Mouse (Mus musculus): ENCODE measurements around the gene Fmnl3. TPM values are rescaled to one million over a fixed set of nuclear protein-coding genes. Genes with fewer than 3 reads are reported as not detected.

Gene Fmnl3
- polyA plus RNA-seq, 1 experiment from 2014 or later: 12.8 TPM

GRCm38 (mm10) chr15:99320978-99321377 lies 49.3 kb downstream of the Fmnl3 start:
- ATAC-seq (replicated peaks; ENCODE audit: low FRiP score) (no peak), DNase-seq (ENCODE audit: low spot score) (no peak)
- Histone ChIP-seq H3K4me1 (replicated peaks; ENCODE audit: control insufficient read depth, insufficient read depth, low read length) (no peaks in the 10 kb centered on the region), H3K27me3 (replicated peaks; ENCODE audit: control insufficient read depth, insufficient read depth, low read length) (no peaks in the 10 kb centered on the region), H3K9ac (ENCODE audit: low read depth, low read length) (no peak overlapping the region), H3K9me3 (ENCODE audit: control insufficient read depth, low read length) (no peaks in the 10 kb centered on the region), H3K4me3 (ENCODE audit: low read depth, low read length) (no peak overlapping the region), H3K4me2 (no peak overlapping the region), H3K27ac (ENCODE audit: low read depth, low read length) (no peak overlapping the region), H3K36me3 (ENCODE audit: control insufficient read depth, insufficient read depth, low read length) (peaks cover 25% of the 10 kb centered on the region)
- 75% methylated on average over 9 of the region's 9 CpGs for WGBS

GRCm38 (mm10) chr15:99320168-99320674 lies 50.1 kb downstream of the Fmnl3 start:
- H3K4me2 ChIP-seq: no peak overlapping the region
- H3K27me3 ChIP-seq (replicated peaks; ENCODE audit: control insufficient read depth, insufficient read depth, low read length): no peaks in the 10 kb centered on the region
- no peaks in the 10 kb centered on the region for H3K4me1 ChIP-seq (replicated peaks; ENCODE audit: control insufficient read depth, insufficient read depth, low read length)
- DNase-seq (ENCODE audit: low spot score) (no peak), ATAC-seq (replicated peaks; ENCODE audit: low FRiP score) (no peak)
- H3K9ac ChIP-seq (ENCODE audit: low read depth, low read length): no peak overlapping the region
- no peak overlapping the region for H3K4me3 ChIP-seq (ENCODE audit: low read depth, low read length)
- peak overlapping the region; percentile 28; the same call in 1 of the 2 replicates for H3K27ac ChIP-seq (ENCODE audit: low read depth, low read length)
- WGBS: 77% methylated on average over 10 of the region's 10 CpGs
- H3K36me3 ChIP-seq (ENCODE audit: control insufficient read depth, insufficient read depth, low read length): peaks cover 25% of the 10 kb centered on the region
- no peaks in the 10 kb centered on the region for H3K9me3 ChIP-seq (ENCODE audit: control insufficient read depth, low read length)

GRCm38 (mm10) chr15:99319411-99319871 lies 50.8 kb downstream of the Fmnl3 start:
- WGBS: 48% methylated on average over 3 of the region's 3 CpGs
- Histone ChIP-seq H3K4me2 (no peak overlapping the region), H3K36me3 (ENCODE audit: control insufficient read depth, insufficient read depth, low read length) (peaks cover 25% of the 10 kb centered on the region), H3K9me3 (ENCODE audit: control insufficient read depth, low read length) (no peaks in the 10 kb centered on the region), H3K4me1 (replicated peaks; ENCODE audit: control insufficient read depth, insufficient read depth, low read length) (no peaks in the 10 kb centered on the region), H3K4me3 (ENCODE audit: low read depth, low read length) (no peak overlapping the region), H3K27ac (ENCODE audit: low read depth, low read length) (no peak overlapping the region), H3K27me3 (replicated peaks; ENCODE audit: control insufficient read depth, insufficient read depth, low read length) (no peaks in the 10 kb centered on the region), H3K9ac (ENCODE audit: low read depth, low read length) (no peak overlapping the region)
- ATAC-seq (replicated peaks; ENCODE audit: low FRiP score) (no peak), DNase-seq (ENCODE audit: low spot score) (no peak)

DNA sequence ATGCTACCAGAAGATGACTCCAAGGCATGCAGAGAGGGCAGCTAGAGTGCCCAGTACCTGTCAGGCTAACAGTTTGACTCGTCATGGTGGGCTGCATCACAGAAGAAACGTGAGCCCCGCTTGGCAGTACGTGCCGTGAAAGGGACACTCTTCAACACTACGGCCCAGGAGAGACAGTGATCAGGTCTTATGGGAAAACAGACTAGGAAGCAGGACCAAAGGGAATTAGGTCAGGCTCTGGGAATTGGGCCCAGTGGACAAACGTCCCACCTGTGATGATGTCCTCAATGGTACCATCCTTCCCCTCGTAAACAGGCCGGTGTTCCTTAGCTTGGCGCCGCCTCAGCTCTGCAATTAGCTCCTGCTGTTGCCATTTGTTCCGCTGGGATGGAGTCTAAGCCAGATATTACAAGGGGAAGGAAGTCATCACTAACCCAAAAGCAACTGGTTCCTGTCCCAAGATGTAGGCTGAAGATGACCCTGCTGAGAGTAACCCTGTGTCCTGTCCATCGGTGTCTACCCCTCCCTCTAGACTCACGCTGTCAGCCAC lies 51.3 kb downstream of the Fmnl3 start:
- Histone ChIP-seq H3K9me3 (ENCODE audit: control insufficient read depth, low read length) (no peaks in the 10 kb centered on the region), H3K9ac (ENCODE audit: low read depth, low read length) (no peak overlapping the region), H3K4me2 (no peak overlapping the region), H3K27ac (ENCODE audit: low read depth, low read length) (no peak overlapping the region), H3K27me3 (replicated peaks; ENCODE audit: control insufficient read depth, insufficient read depth, low read length) (no peaks in the 10 kb centered on the region), H3K4me1 (replicated peaks; ENCODE audit: control insufficient read depth, insufficient read depth, low read length) (no peaks in the 10 kb centered on the region), H3K36me3 (ENCODE audit: control insufficient read depth, insufficient read depth, low read length) (peaks cover 25% of the 10 kb centered on the region), H3K4me3 (ENCODE audit: low read depth, low read length) (no peak overlapping the region)
- WGBS: 79% methylated on average over 14 of the region's 14 CpGs
- DNase-seq (ENCODE audit: low spot score): no peak
- no peak for ATAC-seq (replicated peaks; ENCODE audit: low FRiP score)

- Histone ChIP-seq H3K4me2 (no peak overlapping the region), H3K4me1 (replicated peaks; ENCODE audit: control insufficient read depth, insufficient read depth, low read length) (no peaks in the 10 kb centered on the region), H3K9ac (ENCODE audit: low read depth, low read length) (no peak overlapping the region), H3K9me3 (ENCODE audit: control insufficient read depth, low read length) (no peaks in the 10 kb centered on the region), H3K27me3 (replicated peaks; ENCODE audit: control insufficient read depth, insufficient read depth, low read length) (no peaks in the 10 kb centered on the region), H3K27ac (ENCODE audit: low read depth, low read length) (no peak overlapping the region), H3K36me3 (ENCODE audit: control insufficient read depth, insufficient read depth, low read length) (peaks cover 25% of the 10 kb centered on the region), H3K4me3 (ENCODE audit: low read depth, low read length) (no peak overlapping the region)
- 81% methylated on average over 6 of the region's 6 CpGs for WGBS
- no peak for ATAC-seq (replicated peaks; ENCODE audit: low FRiP score)
- no peak for DNase-seq (ENCODE audit: low spot score)
Measured at GRCm38 (mm10) chr15:99318071-99318470, 52.2 kb downstream of the Fmnl3 start.

DNA sequence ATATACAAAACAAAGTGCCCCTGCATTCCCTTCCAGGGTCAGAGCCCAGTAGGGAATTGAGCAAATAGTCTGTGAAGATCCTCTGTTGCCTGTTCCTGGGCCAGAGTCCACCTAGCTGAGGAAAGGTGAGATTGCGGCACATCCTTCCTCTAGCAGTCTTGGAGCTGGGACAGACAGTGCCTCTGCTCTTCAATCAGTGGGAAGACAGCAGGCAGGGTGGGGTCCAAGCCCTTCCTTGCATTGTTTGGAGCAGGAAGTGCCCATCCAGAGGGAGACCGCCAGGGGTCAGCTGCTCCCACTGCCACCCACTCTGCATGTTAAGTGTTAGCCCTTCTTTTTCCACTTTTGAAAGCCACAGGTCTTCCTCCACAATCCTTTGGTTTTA lies 53.0 kb downstream of the Fmnl3 start:
- Histone ChIP-seq H3K4me1 (replicated peaks; ENCODE audit: control insufficient read depth, insufficient read depth, low read length) (no peaks in the 10 kb centered on the region), H3K4me2 (no peak overlapping the region), H3K27ac (ENCODE audit: low read depth, low read length) (peak overlapping the region; percentile 58), H3K4me3 (ENCODE audit: low read depth, low read length) (no peak overlapping the region), H3K9ac (ENCODE audit: low read depth, low read length) (no peak overlapping the region), H3K36me3 (ENCODE audit: control insufficient read depth, insufficient read depth, low read length) (peaks cover 25% of the 10 kb centered on the region), H3K9me3 (ENCODE audit: control insufficient read depth, low read length) (no peaks in the 10 kb centered on the region), H3K27me3 (replicated peaks; ENCODE audit: control insufficient read depth, insufficient read depth, low read length) (no peaks in the 10 kb centered on the region)
- DNase-seq (ENCODE audit: low spot score) (no peak), ATAC-seq (replicated peaks; ENCODE audit: low FRiP score) (no peak)
- WGBS: 69% methylated on average over 2 of the region's 2 CpGs

- no peaks in the 10 kb centered on the region for H3K9me3 ChIP-seq (ENCODE audit: control insufficient read depth, low read length)
- DNase-seq (ENCODE audit: low spot score): peak; percentile 55
- H3K27ac ChIP-seq (ENCODE audit: low read depth, low read length): no peak overlapping the region; the same call in 1 of the 2 replicates
- H3K4me3 ChIP-seq (ENCODE audit: low read depth, low read length): no peak overlapping the region
- no peak for ATAC-seq (replicated peaks; ENCODE audit: low FRiP score)
- no peaks in the 10 kb centered on the region for H3K4me1 ChIP-seq (replicated peaks; ENCODE audit: control insufficient read depth, insufficient read depth, low read length)
- no peaks in the 10 kb centered on the region for H3K27me3 ChIP-seq (replicated peaks; ENCODE audit: control insufficient read depth, insufficient read depth, low read length)
- H3K36me3 ChIP-seq (ENCODE audit: control insufficient read depth, insufficient read depth, low read length): peaks cover 22% of the 10 kb centered on the region
- H3K9ac ChIP-seq (ENCODE audit: low read depth, low read length): no peak overlapping the region
- no peak overlapping the region for H3K4me2 ChIP-seq
- WGBS: 69% methylated on average over 16 of the region's 16 CpGs
Measured at GRCm38 (mm10) chr15:99316314-99317266, 53.7 kb downstream of the Fmnl3 start.

DNA sequence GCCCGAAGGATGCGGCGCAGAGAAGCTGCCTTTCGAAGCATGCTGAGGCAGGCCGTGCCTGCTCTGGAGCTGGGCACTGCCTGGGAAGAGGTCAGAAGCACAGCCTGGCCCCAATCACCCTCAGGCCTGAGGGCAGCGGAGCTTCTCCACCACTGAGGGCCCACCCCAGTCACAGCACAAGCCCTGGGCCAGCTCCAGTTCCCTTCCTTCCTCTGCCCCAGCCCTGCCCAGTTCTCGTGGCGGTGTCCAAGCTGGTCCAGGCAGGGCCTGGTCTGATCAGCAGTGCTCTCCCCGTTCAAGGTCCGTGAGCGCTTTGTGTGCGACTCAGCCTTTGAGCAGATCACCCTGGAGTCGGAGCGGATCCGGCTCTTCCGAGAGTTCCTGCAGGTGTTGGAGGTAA lies 55.4 kb downstream of the Fmnl3 start:
- Histone ChIP-seq H3K4me3 (ENCODE audit: low read depth, low read length) (no peak overlapping the region), H3K9me3 (ENCODE audit: control insufficient read depth, low read length) (no peaks in the 10 kb centered on the region), H3K27me3 (replicated peaks; ENCODE audit: control insufficient read depth, insufficient read depth, low read length) (no peaks in the 10 kb centered on the region), H3K36me3 (ENCODE audit: control insufficient read depth, insufficient read depth, low read length) (peaks cover 22% of the 10 kb centered on the region), H3K27ac (ENCODE audit: low read depth, low read length) (no peak overlapping the region), H3K9ac (ENCODE audit: low read depth, low read length) (no peak overlapping the region), H3K4me1 (replicated peaks; ENCODE audit: control insufficient read depth, insufficient read depth, low read length) (no peaks in the 10 kb centered on the region), H3K4me2 (no peak overlapping the region)
- DNase-seq (ENCODE audit: low spot score): no peak
- WGBS: 89% methylated on average over 16 of the region's 16 CpGs
- no peak for ATAC-seq (replicated peaks; ENCODE audit: low FRiP score)
